Comparison of ENCODE assay signal across 7 mouse cellular contexts in the genomic region with DNA sequence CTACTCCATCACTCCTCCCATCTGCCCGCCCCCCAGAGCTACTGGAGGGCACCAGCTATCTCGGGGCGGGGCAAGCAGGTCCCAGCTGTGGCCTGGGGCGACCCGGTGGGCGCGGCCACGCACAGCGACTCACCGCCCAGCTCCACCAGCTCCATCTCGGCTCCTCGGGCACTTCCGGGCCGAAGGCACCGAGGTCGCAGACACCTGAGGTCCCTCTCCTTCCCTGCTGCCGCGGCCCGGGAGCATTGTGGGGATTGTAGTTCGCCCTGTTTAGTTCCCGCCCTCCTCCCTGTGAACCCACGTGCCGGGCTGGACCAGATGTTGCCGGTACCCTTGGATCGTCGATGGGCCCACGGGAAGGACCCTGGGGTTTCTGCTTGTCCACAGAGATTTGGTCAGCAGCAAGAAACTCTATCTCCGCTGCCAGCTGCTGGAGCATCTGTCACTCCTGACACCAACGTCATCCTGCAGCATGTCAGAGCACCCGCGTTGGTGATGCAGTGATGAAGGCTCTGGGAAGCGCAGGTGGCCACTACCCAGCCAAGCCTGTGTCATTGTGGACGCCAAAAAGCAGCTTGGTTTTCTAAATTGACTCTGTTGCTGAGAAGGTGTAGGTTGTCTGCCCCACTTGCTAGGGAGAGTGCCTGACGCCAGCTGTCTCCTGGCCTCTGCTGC. TPM values are rescaled to one million over a fixed set of nuclear protein-coding genes. Genes with fewer than 3 reads are reported as not detected.
DNase-seq lines count a peak whose midpoint lies in the region; ATAC-seq lines count a peak whose summit lies in the region.

Tmub1 (minus strand) TSS at position 231 of the 675 bp plus-strand sequence.

- DNase-seq in adrenal gland, adult 2 months = peak; percentile 93
- DNase-seq in embryo, embryonic 11 days = peak; percentile 87
- peak; percentile 51 to 72 for DNase-seq in gastrocnemius, postnatal 4 days (ENCODE audit: low spot score in 2 of 2)
- peak; percentile 85 to 91 for DNase-seq in left cerebral cortex, postnatal 25 days (ENCODE audit: low spot score in 2 of 2)
- peak; percentile 87 for DNase-seq in mesoderm, embryonic 11.5 days (ENCODE audit: low read depth, low spot score)
- DNase-seq in right cerebral cortex, postnatal 4 days = peak; percentile 73

- H3K36me3 ChIP-seq in intestine, embryonic 16.5 days (ENCODE audit: control insufficient read depth, insufficient read depth, low read length) = no peaks in the 10 kb centered on the region; the same call in 1 of the 2 replicates

- H3K27me3 ChIP-seq in intestine, embryonic 16.5 days (replicated peaks; ENCODE audit: control insufficient read depth, insufficient read depth, low read length) = no peaks in the 10 kb centered on the region

- peak; percentile 72 for ATAC-seq in intestine, embryonic 16.5 days

- H3K4me1 ChIP-seq in intestine, embryonic 16.5 days (ENCODE audit: control insufficient read depth, insufficient read depth, low read length) = peaks cover 30% of the 10 kb centered on the region

- intact Hi-C loops in left cerebral cortex, postnatal 25 days (cut with DNase I) = no loop called here

- H3K4me2 ChIP-seq in intestine, embryonic 16.5 days (ENCODE audit: low read depth, low read length) = peak within 1 kb of the TSS; percentile 79

- WGBS in intestine, embryonic 16.5 days = 2% methylated on average over 34 of the region's 34 CpGs

- no peaks in the 10 kb centered on the region for H3K9me3 ChIP-seq in intestine, embryonic 16.5 days (ENCODE audit: control insufficient read depth, low read length)

- peak within 1 kb of the TSS; percentile 69 for H3K4me3 ChIP-seq in intestine, embryonic 16.5 days (ENCODE audit: low read length)

- peak within 1 kb of the TSS; percentile 74 for H3K9ac ChIP-seq in intestine, embryonic 16.5 days (ENCODE audit: low read depth, low read length)

- peak within 1 kb of the TSS; percentile 61 for H3K27ac ChIP-seq in intestine, embryonic 16.5 days (ENCODE audit: low read length)

RNA-seq across cellular contexts. Expression of gene Tmub1, which starts in this region (rescaled TPM):
- total RNA-seq in adrenal gland, adult 2 months (2021) = 10 to 100 TPM; 16.7 to 20.5 TPM
- 86.7 and 94.5 TPM in 2 replicates for polyA plus RNA-seq in adrenal gland, adult 2 months (2012; rRNA removed)
- 1 to 10 TPM; 6.7 to 7.0 TPM for total RNA-seq in gastrocnemius, postnatal 4 days (2021)
- polyA plus RNA-seq in intestine, embryonic 16.5 days (2015; fragmentation: Nextera tagmentation; extraction: Ambion mirVana) = 28.5 and 28.7 TPM in 2 replicates
- 10 to 100 TPM; 25.9 to 27.3 TPM for total RNA-seq in left cerebral cortex, postnatal 25 days (2021)

Comparison
In these comparisons a context has a peak if more than half of its experiments do, and no peak if none do; other contexts are left out.
1. Peak in every context shown above with its lines: DNase-seq, ATAC-seq, H3K4me3 ChIP-seq and H3K27ac ChIP-seq.